Mouse (Mus musculus) heart, embryonic 14.5 days (tissue): ENCODE measurements at regions not wholly inside any gene's neighbourhood (a gene's known extent, or its start where the extent isn't known, plus 50 kb on each side); places are given as distances from the start of the nearest gene placed in this dataset.

Experiments used
- ATAC-seq: fragments of 200-750 bp; cut with Nextera tagmentation; 2 replicates; pipeline ENCODE4 v1.8.0; 2017; ENCODE audit warnings: low read depth, moderate TSS enrichment; ENCODE audit not compliant: insufficient number of reproducible peaks, insufficient read depth, low FRiP score
- H3K27ac ChIP-seq, 2 experiments: fragments of 200-500 bp in 1 of 2; fragments of 300-500 bp in 1 of 2; sonication (generic) in 1 of 2; replicated peaks in 1 of 2; 2 replicates each; pipeline ENCODE4 v1.5.1; 2012 to 2014; ENCODE audit warnings: low read depth in 2 of 2, low read length in 2 of 2, control low read depth in 1 of 2, mild to moderate bottlenecking in 1 of 2, mixed read lengths in 1 of 2; ENCODE audit not compliant: control insufficient read depth in 1 of 2, insufficient read depth in 1 of 2
- H3K27me3 ChIP-seq: fragments of 300-500 bp; sonication (generic); 2 replicates; pipeline ENCODE4 v1.6.1; 2014; ENCODE audit warnings: mild to moderate bottlenecking, low read length, control low read depth; ENCODE audit not compliant: control insufficient read depth, insufficient read depth
- H3K36me3 ChIP-seq: fragments of 300-500 bp; sonication (generic); 2 replicates; pipeline ENCODE4 v1.6.1; 2014; ENCODE audit warnings: mild to moderate bottlenecking, control low read depth, low read length, mixed read lengths; ENCODE audit not compliant: control insufficient read depth, insufficient read depth
- H3K4me1 ChIP-seq, 2 experiments: fragments of 200-500 bp in 1 of 2; fragments of 300-500 bp in 1 of 2; sonication (generic) in 1 of 2; 2 replicates each; pipeline ENCODE4 v1.6.1; 2012 to 2014; ENCODE audit warnings: low read length in 2 of 2, control low read depth in 1 of 2, mixed read lengths in 1 of 2; ENCODE audit not compliant: control insufficient read depth in 2 of 2, insufficient read depth in 2 of 2
- H3K4me2 ChIP-seq: fragments of 300-500 bp; sonication (generic); 2 replicates; pipeline ENCODE4 v1.6.1; 2014; ENCODE audit warnings: mild to moderate bottlenecking, low read length
- H3K4me3 ChIP-seq, 2 experiments: fragments of 200-500 bp in 1 of 2; fragments of 300-500 bp in 1 of 2; sonication (generic) in 1 of 2; 2 replicates each; pipeline ENCODE4 v1.5.1; 2012 to 2014; ENCODE audit warnings: low read length in 2 of 2, mild to moderate bottlenecking in 2 of 2, control low read depth in 1 of 2, low read depth in 1 of 2, moderate library complexity in 1 of 2; ENCODE audit not compliant: control insufficient read depth in 1 of 2, insufficient read depth in 1 of 2
- H3K9ac ChIP-seq: fragments of 300-500 bp; sonication (generic); 2 replicates; pipeline ENCODE4 v1.6.1; 2014; ENCODE audit warnings: mild to moderate bottlenecking, low read length
- H3K9me3 ChIP-seq: fragments of 300-500 bp; sonication (generic); 2 replicates; pipeline ENCODE4 v1.6.1; 2016; ENCODE audit warnings: low read length, control low read depth; ENCODE audit not compliant: control insufficient read depth
- WGBS: fragments of 180-500 bp; shearing (Covaris S2); extraction: QIAGEN DNeasy Blood & Tissue Kit; methylation state at CpG from one replicate; pipeline ENCODE4 v1.1.7; 2014; 5-methylcytosine and 5-hydroxymethylcytosine counted together

- Histone ChIP-seq H3K4me2 (no peak overlapping the region), H3K4me1 (peaks cover 0 to 2% of the 10 kb centered on the region in 2 experiments; a peak in 1 of 4 replicates), H3K36me3 (no peaks in the 10 kb centered on the region), H3K9ac (no peak overlapping the region), H3K27ac (no peak overlapping the region), H3K27me3 (no peaks in the 10 kb centered on the region), H3K9me3 (no peaks in the 10 kb centered on the region), H3K4me3 (no peak overlapping the region)
- 87% methylated on average over 1 of the region's 1 CpGs for WGBS
- ATAC-seq: no peak
Measured at GRCm38 (mm10) chr7:70643055-70643454, 276.5 kb upstream of the Nr2f2 start.

- H3K4me3 ChIP-seq: no peak overlapping the region
- H3K9me3 ChIP-seq: no peaks in the 10 kb centered on the region
- H3K27ac ChIP-seq: no peak overlapping the region
- H3K9ac ChIP-seq: no peak overlapping the region
- ATAC-seq: no peak
- no peak overlapping the region for H3K4me2 ChIP-seq
- H3K4me1 ChIP-seq: peaks cover 0 to 2% of the 10 kb centered on the region in 2 experiments; a peak in 1 of 4 replicates
- WGBS: 62% methylated on average over 11 of the region's 11 CpGs
- H3K27me3 ChIP-seq: no peaks in the 10 kb centered on the region
- H3K36me3 ChIP-seq: no peaks in the 10 kb centered on the region
Measured at GRCm38 (mm10) chr7:70641217-70641616, 274.7 kb upstream of the Nr2f2 start.

- Histone ChIP-seq H3K9me3 (no peaks in the 10 kb centered on the region), H3K4me1 (peaks cover 0 to 2% of the 10 kb centered on the region in 2 experiments; a peak in 1 of 4 replicates), H3K27ac (no peak overlapping the region), H3K4me2 (no peak overlapping the region), H3K27me3 (no peaks in the 10 kb centered on the region), H3K9ac (no peak overlapping the region), H3K36me3 (no peaks in the 10 kb centered on the region), H3K4me3 (no peak overlapping the region)
- WGBS: 87% methylated on average over 11 of the region's 11 CpGs
- no peak for ATAC-seq
Measured at GRCm38 (mm10) chr7:70640574-70640973, 274.0 kb upstream of the Nr2f2 start.

GRCm38 (mm10) chr7:70638161-70638560, 271.6 kb upstream of the Nr2f2 start:
- Histone ChIP-seq H3K9me3 (no peaks in the 10 kb centered on the region), H3K4me3 (no peak overlapping the region), H3K9ac (no peak overlapping the region), H3K36me3 (no peaks in the 10 kb centered on the region), H3K27me3 (peaks cover 7% of the 10 kb centered on the region; the same call in 1 of the 2 replicates), H3K4me1 (peaks cover 4% of the 10 kb centered on the region in 2 experiments; a peak in 3 of 4 replicates), H3K27ac (no peak overlapping the region), H3K4me2 (no peak overlapping the region)
- no peak for ATAC-seq
- 83% methylated on average over 2 of the region's 2 CpGs for WGBS

- no peak for ATAC-seq
- Histone ChIP-seq H3K27me3 (peaks cover 7% of the 10 kb centered on the region; the same call in 1 of the 2 replicates), H3K9ac (no peak overlapping the region), H3K4me1 (peaks cover 4% of the 10 kb centered on the region in 2 experiments; a peak in 3 of 4 replicates), H3K9me3 (no peaks in the 10 kb centered on the region), H3K4me3 (no peak overlapping the region), H3K36me3 (no peaks in the 10 kb centered on the region), H3K27ac (no peak overlapping the region), H3K4me2 (no peak overlapping the region)
- 59% methylated on average over 11 of the region's 11 CpGs for WGBS
Measured at GRCm38 (mm10) chr7:70634016-70634415, 267.5 kb upstream of the Nr2f2 start.

GRCm38 (mm10) chr7:70633577-70633976, 267.0 kb upstream of the Nr2f2 start:
- peak overlapping the region; percentile 3; the same call in 1 of the 2 replicates for H3K4me2 ChIP-seq
- no peak overlapping the region for H3K4me3 ChIP-seq
- no peaks in the 10 kb centered on the region for H3K9me3 ChIP-seq
- no peaks in the 10 kb centered on the region for H3K36me3 ChIP-seq
- ATAC-seq: no peak
- H3K27me3 ChIP-seq: peaks cover 7% of the 10 kb centered on the region; the same call in 1 of the 2 replicates
- H3K9ac ChIP-seq: no peak overlapping the region
- WGBS: 28% methylated on average over 11 of the region's 11 CpGs
- H3K27ac ChIP-seq: no peak overlapping the region
- H3K4me1 ChIP-seq: peaks cover 4% of the 10 kb centered on the region in 2 experiments; a peak in 3 of 4 replicates

- WGBS: 10% methylated on average over 10 of the region's 10 CpGs
- Histone ChIP-seq H3K4me2 (peak overlapping the region; percentile 80), H3K9me3 (no peaks in the 10 kb centered on the region), H3K4me3 (peak overlapping the region; percentile 29 to 33), H3K27me3 (no peaks in the 10 kb centered on the region; the same call in 1 of the 2 replicates), H3K36me3 (no peaks in the 10 kb centered on the region), H3K4me1 (peaks cover 17 to 25% of the 10 kb centered on the region in 2 experiments), H3K9ac (peak overlapping the region; percentile 60), H3K27ac (peak overlapping the region in 1 of 2 experiments; percentile 53; a peak in 2 of 4 replicates)
- ATAC-seq: no peak
Measured at GRCm38 (mm10) chr7:70625643-70626231, 259.2 kb upstream of the Nr2f2 start.
